Mouse (Mus musculus): ENCODE measurements around the gene Bid. TPM values are rescaled to one million over a fixed set of nuclear protein-coding genes. Genes with fewer than 3 reads are reported as not detected.

The Bid gene
- polyA plus RNA-seq, 1 experiment, result 0.10 TPM

DNA sequence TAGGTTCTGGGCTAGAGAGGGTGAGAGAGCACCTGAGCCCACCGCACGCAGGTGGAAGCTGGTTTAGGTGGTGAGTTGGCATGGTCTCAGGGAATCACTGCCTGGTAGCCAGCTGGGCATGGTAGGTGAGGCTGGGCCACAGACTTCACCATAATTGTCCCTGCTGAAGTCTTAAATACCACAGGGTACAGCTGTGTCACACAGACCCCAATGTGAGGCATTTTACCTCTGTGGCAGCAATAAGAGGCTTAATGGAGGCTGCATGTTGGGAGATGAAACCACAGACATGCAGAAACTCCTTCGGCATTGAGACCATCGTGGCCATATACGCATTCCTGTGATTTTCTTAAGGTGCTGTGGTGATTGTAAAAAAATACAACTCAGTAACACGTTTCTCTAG lies 35.8 kb upstream of the Bid start:
- TF ChIP-seq TAL1 (IDR thresholded peaks at IDR 0.05; ENCODE audit: low read length) (no peak), GATA1 (IDR thresholded peaks at IDR 0.05; ENCODE audit: low read length) (no peak)
- Histone ChIP-seq H3K4me3 (replicated peaks) (no peak overlapping the region), H3K9me3 (ENCODE audit: control insufficient read depth, low read length) (no peaks in the 10 kb centered on the region), H3K27me3 (ENCODE audit: control insufficient read depth) (no peaks in the 10 kb centered on the region), H3K4me1 (ENCODE audit: control insufficient read depth) (peaks cover 37% of the 10 kb centered on the region), H3K36me3 (ENCODE audit: control insufficient read depth) (peaks cover 99% of the 10 kb centered on the region)

DNA sequence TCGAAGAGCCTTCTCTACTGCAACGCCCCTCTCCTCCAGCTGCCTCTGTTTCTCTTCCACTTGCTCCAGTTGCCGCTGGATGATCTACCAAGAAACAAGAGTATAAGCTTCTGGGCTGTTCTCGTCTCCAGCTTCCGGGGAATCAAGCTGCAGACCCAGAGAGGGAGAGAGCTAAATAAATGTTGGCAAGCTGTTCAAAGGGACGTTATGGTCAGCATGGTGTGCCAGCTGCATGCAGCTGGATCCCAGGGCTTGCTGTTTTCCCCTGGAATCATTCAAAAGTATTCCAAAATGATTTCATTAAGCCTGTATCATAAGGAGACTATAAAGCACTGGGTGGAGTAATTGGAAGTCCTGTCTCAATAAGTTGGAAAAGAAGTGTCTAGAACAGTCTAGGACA lies 34.7 kb upstream of the Bid start:
- no peak for TF ChIP-seq GATA1 (IDR thresholded peaks at IDR 0.05; ENCODE audit: low read length)
- H3K9me3 ChIP-seq (ENCODE audit: control insufficient read depth, low read length), result no peaks in the 10 kb centered on the region
- peaks cover 26% of the 10 kb centered on the region for H3K4me1 ChIP-seq (ENCODE audit: control insufficient read depth)
- peaks cover 99% of the 10 kb centered on the region for H3K36me3 ChIP-seq (ENCODE audit: control insufficient read depth)
- no peaks in the 10 kb centered on the region for H3K27me3 ChIP-seq (ENCODE audit: control insufficient read depth)
- H3K4me3 ChIP-seq (replicated peaks), result no peak overlapping the region

DNA sequence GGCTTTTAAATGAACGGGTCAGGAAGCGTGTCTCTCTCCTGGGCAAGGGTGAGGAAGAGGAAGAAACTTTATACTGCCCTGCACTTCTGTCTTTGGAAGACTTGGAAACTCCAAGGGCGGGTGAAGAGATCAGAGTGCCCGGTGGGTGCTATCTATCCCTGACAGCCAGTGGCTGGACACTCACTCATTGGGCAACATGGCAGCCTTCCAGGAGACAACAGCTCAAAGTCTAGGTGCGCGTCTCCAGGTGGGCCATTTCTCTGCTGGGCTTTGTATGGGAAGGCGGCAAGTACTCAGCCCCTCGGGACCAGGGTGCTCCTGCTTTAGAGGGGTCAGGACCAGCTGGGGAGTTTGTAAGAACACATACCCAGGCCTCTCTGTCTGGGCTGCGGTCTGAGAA lies 28.9 kb upstream of the Bid start:
- Histone ChIP-seq H3K4me3 (replicated peaks) (no peak overlapping the region), H3K4me1 (ENCODE audit: control insufficient read depth) (peaks cover 8% of the 10 kb centered on the region), H3K9me3 (ENCODE audit: control insufficient read depth, low read length) (no peaks in the 10 kb centered on the region), H3K36me3 (ENCODE audit: control insufficient read depth) (peaks cover 96% of the 10 kb centered on the region), H3K27me3 (ENCODE audit: control insufficient read depth) (no peaks in the 10 kb centered on the region)
- TF ChIP-seq TAL1 (IDR thresholded peaks at IDR 0.05; ENCODE audit: low read length), result no peak
- TF ChIP-seq GATA1 (IDR thresholded peaks at IDR 0.05; ENCODE audit: low read length), result no peak

DNA sequence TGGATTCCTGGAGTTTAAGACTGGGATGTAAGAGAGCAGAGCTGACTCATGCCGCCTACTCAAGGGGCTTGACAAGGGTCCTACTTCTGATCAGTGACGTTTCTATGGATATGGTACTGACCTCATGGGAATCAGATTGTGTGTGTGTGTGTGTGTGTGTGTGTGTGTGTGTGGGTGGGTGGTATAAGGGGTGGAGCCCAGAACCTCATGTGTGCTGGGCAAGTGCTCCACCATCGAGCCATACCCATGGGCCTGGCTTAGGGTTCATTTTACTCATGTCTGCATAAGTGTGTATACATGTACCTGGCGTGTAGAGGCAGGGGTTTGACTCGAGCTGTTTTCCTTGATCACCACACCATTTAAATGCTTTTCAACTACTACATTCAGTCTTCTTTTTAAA lies 27.3 kb upstream of the Bid start:
- TF ChIP-seq TAL1 (IDR thresholded peaks at IDR 0.05; ENCODE audit: low read length), result no peak
- H3K4me3 ChIP-seq (replicated peaks), result no peak overlapping the region
- H3K9me3 ChIP-seq (ENCODE audit: control insufficient read depth, low read length), result no peaks in the 10 kb centered on the region
- peaks cover 8% of the 10 kb centered on the region for H3K4me1 ChIP-seq (ENCODE audit: control insufficient read depth)
- H3K36me3 ChIP-seq (ENCODE audit: control insufficient read depth), result peaks cover 83% of the 10 kb centered on the region
- no peaks in the 10 kb centered on the region for H3K27me3 ChIP-seq (ENCODE audit: control insufficient read depth)

DNA sequence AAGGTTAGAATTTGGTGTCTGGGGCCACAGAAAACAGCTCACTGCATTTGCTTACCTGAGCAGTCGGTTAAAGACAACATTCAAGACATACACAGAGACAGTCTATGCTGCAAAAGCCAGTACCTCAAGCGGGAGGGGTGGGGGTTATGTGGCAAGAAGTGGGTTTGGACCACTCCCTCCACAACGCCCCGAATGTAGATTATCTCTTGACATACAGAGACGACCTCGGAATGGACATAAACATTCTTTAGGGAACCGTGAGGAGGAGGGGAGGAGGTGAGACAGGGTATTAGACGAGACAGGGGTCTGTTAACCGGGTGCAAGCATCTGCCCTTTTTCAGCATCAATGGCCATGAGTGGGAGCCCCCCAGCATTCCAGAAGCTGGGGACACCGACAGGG lies 26.9 kb upstream of the Bid start:
- H3K36me3 ChIP-seq (ENCODE audit: control insufficient read depth), result peaks cover 81% of the 10 kb centered on the region
- no peaks in the 10 kb centered on the region for H3K27me3 ChIP-seq (ENCODE audit: control insufficient read depth)

DNA sequence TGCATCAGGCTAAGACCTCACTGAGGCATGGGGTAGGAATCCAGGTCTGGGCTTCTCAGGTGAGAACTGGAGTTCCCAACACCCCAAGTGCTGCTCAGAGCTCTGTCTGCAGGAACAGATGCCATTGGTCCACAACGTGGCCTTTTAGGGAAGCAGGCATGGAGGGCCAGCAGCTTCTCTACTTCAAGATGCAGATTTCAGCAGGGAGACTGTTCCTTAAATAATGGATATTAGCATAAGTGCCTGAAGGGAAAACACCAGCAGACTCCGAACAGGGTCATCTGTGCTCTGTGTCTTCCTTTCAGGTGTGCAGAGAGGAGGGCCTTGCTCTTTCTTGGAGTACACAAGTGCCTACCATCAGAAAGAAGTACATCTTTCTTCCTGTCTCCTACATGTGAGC lies 26.4 kb upstream of the Bid start:
- Histone ChIP-seq H3K4me3 (replicated peaks) (no peak overlapping the region), H3K4me1 (ENCODE audit: control insufficient read depth) (peaks cover 13% of the 10 kb centered on the region), H3K36me3 (ENCODE audit: control insufficient read depth) (peaks cover 81% of the 10 kb centered on the region), H3K9me3 (ENCODE audit: control insufficient read depth, low read length) (no peaks in the 10 kb centered on the region), H3K27me3 (ENCODE audit: control insufficient read depth) (no peaks in the 10 kb centered on the region)
- no peak for TF ChIP-seq TAL1 (IDR thresholded peaks at IDR 0.05; ENCODE audit: low read length)

More for the DNA sequence above, 26.9 kb upstream of the Bid start:
- Histone ChIP-seq H3K9me3 (ENCODE audit: control insufficient read depth, low read length) (no peaks in the 10 kb centered on the region), H3K4me1 (ENCODE audit: control insufficient read depth) (peaks cover 9% of the 10 kb centered on the region), H3K4me3 (replicated peaks) (no peak overlapping the region)
- TF ChIP-seq TAL1 (IDR thresholded peaks at IDR 0.05; ENCODE audit: low read length) (no peak), GATA1 (IDR thresholded peaks at IDR 0.05; ENCODE audit: low read length) (no peak)

DNA sequence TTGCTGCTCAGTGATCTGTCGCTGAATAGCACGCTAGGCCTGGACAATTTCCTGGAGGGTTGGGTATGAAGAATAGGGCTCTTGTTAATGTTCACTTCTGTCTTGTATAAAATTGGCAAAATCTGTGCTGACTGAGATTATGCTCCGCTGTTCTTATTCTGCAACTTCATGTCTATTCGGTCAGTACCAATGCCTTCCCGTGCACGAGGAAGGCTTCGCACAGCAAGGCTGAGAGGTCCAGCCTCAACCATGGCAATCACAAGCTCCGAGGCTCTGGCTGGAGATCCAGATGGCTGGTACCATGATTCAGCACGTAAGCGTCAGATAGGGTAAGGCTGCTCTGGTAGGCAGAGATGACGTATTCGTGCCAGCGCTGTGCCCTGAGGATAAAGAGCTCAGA lies 24.9 kb upstream of the Bid start:
- Histone ChIP-seq H3K9me3 (ENCODE audit: control insufficient read depth, low read length) (no peaks in the 10 kb centered on the region), H3K27me3 (ENCODE audit: control insufficient read depth) (no peaks in the 10 kb centered on the region), H3K4me1 (ENCODE audit: control insufficient read depth) (peaks cover 15% of the 10 kb centered on the region), H3K36me3 (ENCODE audit: control insufficient read depth) (peaks cover 76% of the 10 kb centered on the region), H3K4me3 (replicated peaks) (no peak overlapping the region)
- TF ChIP-seq GATA1 (IDR thresholded peaks at IDR 0.05; ENCODE audit: low read length) (no peak), TAL1 (IDR thresholded peaks at IDR 0.05; ENCODE audit: low read length) (no peak)

DNA sequence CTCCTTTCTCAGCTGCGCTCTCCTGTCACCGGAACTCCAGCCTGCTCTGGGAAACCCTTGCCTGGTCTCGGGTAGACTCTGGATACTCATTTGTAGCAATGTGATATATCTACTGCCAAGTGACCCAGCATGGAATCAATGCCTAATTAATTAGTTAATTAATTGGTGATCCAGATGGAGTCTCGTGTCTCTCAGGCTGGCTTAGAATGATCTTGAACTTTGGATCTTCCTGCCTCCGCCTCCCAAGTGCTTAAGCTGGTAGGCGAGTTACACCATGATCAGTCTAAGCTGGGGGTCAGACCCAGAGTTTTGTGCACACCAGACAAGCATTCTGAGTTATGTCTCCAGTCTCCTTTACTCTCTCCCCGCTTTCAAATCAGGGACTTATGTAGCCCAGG lies 24.4 kb upstream of the Bid start:
- Histone ChIP-seq H3K27me3 (ENCODE audit: control insufficient read depth) (no peaks in the 10 kb centered on the region), H3K4me1 (ENCODE audit: control insufficient read depth) (peaks cover 15% of the 10 kb centered on the region), H3K36me3 (ENCODE audit: control insufficient read depth) (peaks cover 76% of the 10 kb centered on the region), H3K4me3 (replicated peaks) (no peak overlapping the region), H3K9me3 (ENCODE audit: control insufficient read depth, low read length) (no peaks in the 10 kb centered on the region)
- no peak for TF ChIP-seq GATA1 (IDR thresholded peaks at IDR 0.05; ENCODE audit: low read length)
- TF ChIP-seq TAL1 (IDR thresholded peaks at IDR 0.05; ENCODE audit: low read length), result no peak

DNA sequence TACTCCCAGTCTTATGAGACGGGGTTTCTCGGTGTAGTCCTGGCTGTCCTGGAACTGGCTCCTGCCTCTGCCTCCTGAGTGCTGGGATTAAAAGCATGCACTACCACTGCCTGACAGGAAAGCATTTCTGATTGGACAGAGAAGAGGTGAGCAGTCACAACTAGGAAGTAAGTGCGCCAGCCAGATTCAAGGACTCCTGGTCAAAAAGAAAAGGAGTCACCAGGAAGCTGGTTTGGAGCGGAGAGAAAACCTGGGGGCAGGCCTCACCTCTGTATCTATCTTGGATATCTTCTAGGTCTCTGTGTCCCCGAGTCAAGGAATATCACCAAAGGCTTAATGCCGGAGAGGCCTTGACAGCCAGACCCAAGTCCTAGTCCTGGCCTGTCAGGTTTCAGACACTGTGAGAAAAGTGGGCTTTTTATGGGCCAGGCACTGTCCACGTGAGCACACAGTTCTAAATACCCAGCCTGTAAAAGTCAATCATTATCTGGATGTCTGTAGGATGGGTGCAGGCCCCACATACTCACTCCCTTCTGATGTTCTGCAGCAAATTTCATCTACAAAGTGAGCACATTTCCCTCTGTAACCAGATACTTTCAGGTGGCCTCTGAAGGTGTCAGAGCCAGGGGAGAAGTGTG lies 23.9 kb upstream of the Bid start:
- Histone ChIP-seq H3K9me3 (ENCODE audit: control insufficient read depth, low read length) (no peaks in the 10 kb centered on the region), H3K4me3 (replicated peaks) (no peak overlapping the region), H3K27me3 (ENCODE audit: control insufficient read depth) (no peaks in the 10 kb centered on the region), H3K4me1 (ENCODE audit: control insufficient read depth) (peaks cover 15% of the 10 kb centered on the region), H3K36me3 (ENCODE audit: control insufficient read depth) (peaks cover 76% of the 10 kb centered on the region)
- no peak for TF ChIP-seq GATA1 (IDR thresholded peaks at IDR 0.05; ENCODE audit: low read length)
- TF ChIP-seq TAL1 (IDR thresholded peaks at IDR 0.05; ENCODE audit: low read length), result no peak

DNA sequence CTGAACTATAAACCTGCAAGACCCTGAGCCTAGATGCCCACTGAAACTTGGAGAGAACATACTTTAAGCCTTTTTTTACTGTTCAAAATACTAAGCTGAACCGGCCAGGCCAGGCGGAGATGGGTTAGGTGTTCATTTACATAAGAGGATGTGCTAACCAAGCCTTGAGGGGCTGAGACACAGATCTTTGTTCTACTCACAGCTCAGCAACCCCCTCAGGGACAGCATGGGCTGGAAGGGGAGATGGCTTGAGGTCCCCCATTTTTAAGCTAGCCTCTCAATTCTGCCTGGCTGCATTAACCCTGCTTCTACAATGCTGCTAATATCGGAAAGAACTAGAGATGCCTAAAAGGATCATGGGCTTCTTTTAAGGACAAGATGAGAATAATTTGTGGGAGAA lies 23.1 kb upstream of the Bid start:
- Histone ChIP-seq H3K27me3 (ENCODE audit: control insufficient read depth) (no peaks in the 10 kb centered on the region), H3K9me3 (ENCODE audit: control insufficient read depth, low read length) (no peaks in the 10 kb centered on the region), H3K36me3 (ENCODE audit: control insufficient read depth) (peaks cover 76% of the 10 kb centered on the region), H3K4me3 (replicated peaks) (no peak overlapping the region), H3K4me1 (ENCODE audit: control insufficient read depth) (peaks cover 15% of the 10 kb centered on the region)
- TF ChIP-seq GATA1 (IDR thresholded peaks at IDR 0.05; ENCODE audit: low read length) (no peak), TAL1 (IDR thresholded peaks at IDR 0.05; ENCODE audit: low read length) (no peak)
